Mouse (Mus musculus) MEL (cell line): ENCODE measurements around the gene Nlrc3. TPM values are rescaled to one million over a fixed set of nuclear protein-coding genes. Genes with fewer than 3 reads are reported as not detected.

ENCODE experiments used
- DNase-seq: peaks from one replicate; pipeline ENCODE4 v3.0.0; 2011; ENCODE audit warnings: low read depth, low spot score
- H3K27ac ChIP-seq: 2 replicates; pipeline ENCODE4 v1.5.1; 2012; ENCODE audit warnings: low read depth, mild to moderate bottlenecking, control low read depth, low read length, moderate library complexity; ENCODE audit not compliant: control insufficient read depth
- H3K27me3 ChIP-seq, 2 experiments: fragments of 150-350 bp in 1 of 2; sonication (generic) in 1 of 2; 2 replicates each; pipeline ENCODE4 v1.6.1; 2012; ENCODE audit warnings: low read length in 2 of 2, mild to moderate bottlenecking in 2 of 2, improper control_type of control experiment in 1 of 2, moderate library complexity in 1 of 2; ENCODE audit not compliant: insufficient read depth in 2 of 2, control insufficient read depth in 1 of 2
- H3K36me3 ChIP-seq, 2 experiments: 2 replicates each; pipeline ENCODE4 v1.6.1; 2012 to 2014; ENCODE audit warnings: low read length in 2 of 2, improper control_type of control experiment in 1 of 2, inconsistent platforms in 1 of 2, mild to moderate bottlenecking in 1 of 2; ENCODE audit not compliant: insufficient read depth in 2 of 2, control insufficient read depth in 1 of 2
- H3K4me1 ChIP-seq, 2 experiments: fragments of 150-350 bp in 1 of 2; sonication (generic) in 1 of 2; 2 replicates each; pipeline ENCODE4 v1.6.1; 2012; ENCODE audit warnings: low read length in 2 of 2, improper control_type of control experiment in 1 of 2, mild to moderate bottlenecking in 1 of 2; ENCODE audit not compliant: insufficient read depth in 2 of 2, control insufficient read depth in 1 of 2
- H3K4me3 ChIP-seq, 2 experiments: fragments of 150-350 bp in 1 of 2; sonication (generic) in 1 of 2; 2 replicates each; pipeline ENCODE4 v1.5.1; 2012; ENCODE audit warnings: low read depth in 2 of 2, low read length in 2 of 2, mild to moderate bottlenecking in 2 of 2, moderate library complexity in 2 of 2, control low read depth in 1 of 2, improper control_type of control experiment in 1 of 2; ENCODE audit not compliant: control insufficient read depth in 1 of 2, insufficient read depth in 1 of 2
- H3K79me2 ChIP-seq: 2 replicates; pipeline ENCODE4 v1.6.1; 2012; ENCODE audit warnings: mild to moderate bottlenecking, low read length, moderate library complexity; ENCODE audit not compliant: control insufficient read depth, poor library complexity, insufficient read depth
- H3K9ac ChIP-seq: 2 replicates; pipeline ENCODE4 v1.6.1; 2012; ENCODE audit warnings: low read depth, mild to moderate bottlenecking, control low read depth, low read length, moderate library complexity; ENCODE audit not compliant: control insufficient read depth, poor library complexity, severe bottlenecking
- H3K9me3 ChIP-seq: fragments of 150-350 bp; sonication (generic); replicated peaks from 2 replicates; pipeline ENCODE4 v1.6.1; 2012; ENCODE audit warnings: mild to moderate bottlenecking, low read length, improper control_type of control experiment, moderate library complexity; ENCODE audit not compliant: insufficient read depth
- BHLHE40 ChIP-seq: IDR thresholded peaks from 2 replicates; pipeline ENCODE4 v1.6.1; 2012; ENCODE audit warnings: low read depth, mild to moderate bottlenecking, inconsistent platforms, low read length, improper control_type of control experiment, borderline replicate concordance
- CHD2 ChIP-seq: IDR thresholded peaks from 2 replicates; pipeline ENCODE4 v1.6.1; 2011; ENCODE audit warnings: low read length, improper control_type of control experiment
- E2F4 ChIP-seq: IDR thresholded peaks from 2 replicates; pipeline ENCODE4 v1.6.1; 2011; ENCODE audit warnings: low read depth, low read length, improper control_type of control experiment, borderline replicate concordance
- EP300 ChIP-seq, 2 experiments: IDR thresholded peaks; 2 replicates each; pipeline ENCODE4 v1.6.1; 2011; ENCODE audit warnings: improper control_type of control experiment in 2 of 2, low read length in 2 of 2, low read depth in 1 of 2, mild to moderate bottlenecking in 1 of 2
- ETS1 ChIP-seq: IDR thresholded peaks from 2 replicates; pipeline ENCODE4 v1.6.1; 2012; ENCODE audit warnings: low read depth, mild to moderate bottlenecking, inconsistent platforms, low read length, improper control_type of control experiment, moderate library complexity
- GABPA ChIP-seq: IDR thresholded peaks from 2 replicates; pipeline ENCODE4 v1.6.1; 2012; ENCODE audit warnings: low read depth, mild to moderate bottlenecking, inconsistent platforms, low read length, improper control_type of control experiment, moderate library complexity
- GATA1 ChIP-seq: IDR thresholded peaks from 2 replicates; pipeline ENCODE4 v1.6.1; 2011; ENCODE audit warnings: low read depth, low read length, improper control_type of control experiment
- KAT2A ChIP-seq: conservative IDR thresholded peaks from 2 replicates; pipeline ENCODE4 v1.6.1; 2012; ENCODE audit warnings: low read depth, low read length, improper control_type of control experiment, inconsistent platforms
- MAFK ChIP-seq: IDR thresholded peaks from 2 replicates; pipeline ENCODE4 v1.6.1; 2011; ENCODE audit warnings: low read depth, mild to moderate bottlenecking, low read length, improper control_type of control experiment, borderline replicate concordance
- MAZ ChIP-seq: IDR thresholded peaks from 2 replicates; pipeline ENCODE4 v1.6.1; 2012; ENCODE audit warnings: low read depth, mild to moderate bottlenecking, inconsistent platforms, low read length, improper control_type of control experiment
- MEF2A ChIP-seq: IDR thresholded peaks from 2 replicates; pipeline ENCODE4 v1.6.1; 2014; ENCODE audit warnings: low read depth, mild to moderate bottlenecking, inconsistent platforms, low read length, improper control_type of control experiment; ENCODE audit not compliant: poor library complexity, insufficient replicate concordance, severe bottlenecking; ENCODE audit errors: extremely low read depth
- MXI1 ChIP-seq: IDR thresholded peaks from 2 replicates; pipeline ENCODE4 v1.6.1; 2011; ENCODE audit warnings: mild to moderate bottlenecking, low read depth, low read length, improper control_type of control experiment
- MYB ChIP-seq: IDR thresholded peaks from 2 replicates; pipeline ENCODE4 v1.6.1; 2011; ENCODE audit warnings: mild to moderate bottlenecking, low read depth, low read length, improper control_type of control experiment
- MYC ChIP-seq: IDR thresholded peaks from 2 replicates; pipeline ENCODE4 v1.6.1; 2011; ENCODE audit warnings: low read depth, mild to moderate bottlenecking, low read length, improper control_type of control experiment, moderate library complexity
- NRF1 ChIP-seq: IDR thresholded peaks from 2 replicates; pipeline ENCODE4 v1.6.1; 2014; ENCODE audit warnings: low read depth, mild to moderate bottlenecking, inconsistent platforms, low read length, improper control_type of control experiment, moderate library complexity; ENCODE audit not compliant: poor library complexity, insufficient read depth, severe bottlenecking
- POLR2A ChIP-seq, 2 experiments: IDR thresholded peaks; 2 replicates each; pipeline ENCODE4 v1.6.1; 2011 to 2012; ENCODE audit warnings: low read length in 2 of 2, mild to moderate bottlenecking in 2 of 2, control low read depth in 1 of 2, improper control_type of control experiment in 1 of 2, low read depth in 1 of 2, moderate library complexity in 1 of 2; ENCODE audit not compliant: control insufficient read depth in 1 of 2, insufficient read depth in 1 of 2, poor library complexity in 1 of 2
- POLR2AphosphoS2 ChIP-seq: IDR thresholded peaks from 2 replicates; pipeline ENCODE4 v1.6.1; 2011; ENCODE audit warnings: low read length, improper control_type of control experiment
- POLR2AphosphoS5 ChIP-seq: IDR thresholded peaks from 2 replicates; pipeline ENCODE4 v1.6.1; 2012; ENCODE audit warnings: low read depth, borderline replicate concordance, mild to moderate bottlenecking, inconsistent platforms, low read length, moderate library complexity, mixed read lengths
- SMC3 ChIP-seq: IDR thresholded peaks from 2 replicates; pipeline ENCODE4 v1.6.1; 2011; ENCODE audit warnings: low read depth, low read length, improper control_type of control experiment
- TAL1 ChIP-seq: IDR thresholded peaks from 2 replicates; pipeline ENCODE4 v1.6.1; 2012; ENCODE audit warnings: mild to moderate bottlenecking, inconsistent platforms, low read length, moderate library complexity, mixed read lengths
- UBTF ChIP-seq: IDR thresholded peaks from 2 replicates; pipeline ENCODE4 v1.6.1; 2012; ENCODE audit warnings: low read depth, mild to moderate bottlenecking, inconsistent platforms, low read length, improper control_type of control experiment, moderate library complexity, borderline replicate concordance; ENCODE audit not compliant: insufficient read depth
- USF1 ChIP-seq: IDR thresholded peaks from 2 replicates; pipeline ENCODE4 v1.6.1; 2014; ENCODE audit warnings: low read depth, mild to moderate bottlenecking, inconsistent platforms, low read length, improper control_type of control experiment, moderate library complexity
- ZC3H11A ChIP-seq: IDR thresholded peaks from 2 replicates; pipeline ENCODE4 v1.6.1; 2012; ENCODE audit warnings: low read depth, mild to moderate bottlenecking, inconsistent platforms, low read length, improper control_type of control experiment
- ZKSCAN1 ChIP-seq: IDR thresholded peaks from 2 replicates; pipeline ENCODE4 v1.6.1; 2012; ENCODE audit warnings: low read depth, mild to moderate bottlenecking, inconsistent platforms, low read length, improper control_type of control experiment, moderate library complexity
- ZMIZ1 ChIP-seq: IDR thresholded peaks from 2 replicates; pipeline ENCODE4 v1.6.1; 2012; ENCODE audit warnings: low read depth, mild to moderate bottlenecking, inconsistent platforms, low read length, improper control_type of control experiment, moderate library complexity
- ZNF384 ChIP-seq: IDR thresholded peaks from 2 replicates; pipeline ENCODE4 v1.6.1; 2012; ENCODE audit warnings: low read depth, mild to moderate bottlenecking, inconsistent platforms, low read length, improper control_type of control experiment
- polyA plus RNA-seq, 2 experiments: library from polyadenylated mRNA; stranded (reverse) in 1 of 2; unstranded in 1 of 2; fragments of >175 nt in 1 of 2; fragments of >200 nt in 1 of 2; gene quantifications; 2 replicates each; pipeline versions ENCODE4 v1.2.1 to v1.2.4; 2012; ENCODE audit warnings: low replicate concordance in 2 of 2, low read depth in 1 of 2; ENCODE audit not compliant: insufficient read length in 2 of 2, insufficient read depth in 1 of 2, missing spikeins in 1 of 2
- total RNA-seq: library from RNA; depleted of rRNA; stranded (reverse); fragments of 300-350 nt; gene quantifications from 2 replicates; pipeline ENCODE4 v1.2.3, GENCODE M21; 2012; rRNA removed

Nlrc3 gene
- 0.46 and 0.82 TPM in 2 replicates for total RNA-seq
- polyA plus RNA-seq = under 1 TPM in 1 of 2 experiments, not detected in 1; 0.77 TPM

GRCm38 (mm10) chr16:3976251-3976671 is at the start of gene Nlrc3:
Gene Nlrc3 (minus strand): TSS chr16:3976632.
- Histone ChIP-seq H3K27me3 (no peaks in the 10 kb centered on the region), H3K9ac (no peak within 1 kb of the TSS), H3K4me3 (no peak within 1 kb of the TSS), H3K36me3 (peaks cover 0 to 2% of the 10 kb centered on the region in 2 experiments; a peak in 1 of 4 replicates), H3K27ac (no peak within 1 kb of the TSS), H3K9me3 (no peaks in the 10 kb centered on the region), H3K4me1 (no peaks in the 10 kb centered on the region), H3K79me2 (no peaks in the 10 kb centered on the region)
- no peak for DNase-seq
- no peak for TF ChIP-seq POLR2AphosphoS2
- no peak for TF ChIP-seq ZNF384
- no peak for TF ChIP-seq GATA1
- no peak for TF ChIP-seq CHD2
- no peak for TF ChIP-seq MAFK
- no peak for TF ChIP-seq MYC
- no peak for TF ChIP-seq EP300 (IDR thresholded peaks at IDR 0.05; ENCODE audit: low read depth in 1 of 2, low read length in 2 of 2)
- no peak for TF ChIP-seq UBTF
- no peak for TF ChIP-seq BHLHE40
- no peak for TF ChIP-seq ZMIZ1
- TF ChIP-seq ETS1 = no peak
- no peak for TF ChIP-seq SMC3
- no peak for TF ChIP-seq NRF1
- TF ChIP-seq POLR2A (IDR thresholded peaks at IDR 0.05; ENCODE audit: control insufficient read depth in 1 of 2, insufficient read depth in 1 of 2, low read depth in 1 of 2, low read length in 2 of 2, poor library complexity in 1 of 2) = no peak

GRCm38 (mm10) chr16:4022719-4023118 is 46.3 kb upstream of the Nlrc3 start:
- no peaks in the 10 kb centered on the region for H3K9me3 ChIP-seq
- H3K9ac ChIP-seq = no peak overlapping the region
- no peaks in the 10 kb centered on the region; a peak in 1 of 4 replicates for H3K27me3 ChIP-seq
- peaks cover 0 to 6% of the 10 kb centered on the region in 2 experiments; a peak in 1 of 4 replicates for H3K36me3 ChIP-seq
- DNase-seq = no peak
- no peak overlapping the region for H3K4me3 ChIP-seq
- no peaks in the 10 kb centered on the region for H3K79me2 ChIP-seq
- TF ChIP-seq TAL1 (no peak), ZNF384 (no peak), GABPA (no peak), ETS1 (no peak), KAT2A (no peak), USF1 (no peak), MXI1 (no peak), ZKSCAN1 (no peak), MAZ (no peak), GATA1 (no peak), MEF2A (no peak), MYB (no peak), E2F4 (no peak), POLR2AphosphoS5 (no peak), NRF1 (no peak), ZC3H11A (no peak)
- H3K4me1 ChIP-seq = peaks cover 0 to 8% of the 10 kb centered on the region in 2 experiments; a peak in 3 of 4 replicates
- H3K27ac ChIP-seq = no peak overlapping the region
